Mouse (Mus musculus): ENCODE measurements around the gene Clec3b. TPM values are rescaled to one million over a fixed set of nuclear protein-coding genes. Genes with fewer than 3 reads are reported as not detected.

Gene Clec3b
- polyA plus RNA-seq, 1 experiment from 2014 or later = not detected

DNA sequence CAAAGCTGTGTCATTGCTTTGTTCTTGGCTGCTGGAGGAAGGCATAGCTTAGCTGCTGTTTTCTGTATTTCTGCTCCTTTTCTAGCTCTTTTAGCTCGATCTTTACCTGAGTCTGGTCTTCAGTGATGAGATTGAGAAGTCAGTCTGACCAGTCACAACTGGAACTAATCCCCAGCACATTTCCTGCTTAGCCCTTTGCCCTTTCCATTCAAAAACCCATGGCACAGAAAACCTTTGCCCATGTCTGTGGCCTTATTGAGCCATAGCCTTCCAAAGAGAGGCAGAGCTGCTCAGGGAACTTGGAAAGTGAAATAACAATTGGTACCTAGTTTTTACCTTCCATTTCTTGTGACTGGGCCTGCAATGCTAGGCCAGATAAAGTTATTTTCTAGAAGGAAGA lies 35.2 kb upstream of the Clec3b start:
- no peak overlapping the region for H3K9ac ChIP-seq (ENCODE audit: low read length)
- no peak for ATAC-seq (replicated peaks; ENCODE audit: low FRiP score)

DNA sequence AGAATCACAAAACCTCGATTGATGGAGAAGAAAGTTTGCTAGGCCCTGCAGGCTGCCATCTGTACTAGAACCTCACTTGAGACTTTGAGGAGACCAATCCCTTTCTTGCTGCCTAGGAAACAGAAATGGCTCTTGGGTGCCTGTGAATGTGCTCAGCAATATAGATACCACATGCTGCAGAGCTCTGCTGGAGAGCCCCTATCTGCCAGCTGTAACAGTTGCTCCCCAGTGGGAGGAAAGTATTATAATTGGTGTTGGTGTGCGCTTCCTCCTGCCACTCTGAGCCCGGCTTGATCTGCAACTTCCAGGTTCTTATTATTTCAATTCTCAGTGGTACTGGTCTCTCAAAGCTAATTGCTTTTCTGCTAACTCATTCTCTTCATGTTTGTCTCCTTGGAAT lies 27.7 kb upstream of the Clec3b start:
- DNase-seq (ENCODE audit: low spot score) = no peak
- 90% methylated on average over 3 of the region's 3 CpGs for WGBS
- peaks cover 3% of the 10 kb centered on the region; the same call in 1 of the 2 replicates for H3K36me3 ChIP-seq (ENCODE audit: control insufficient read depth, insufficient read depth, low read length)

More for the DNA sequence above, 35.2 kb upstream of the Clec3b start:
- WGBS = 85% methylated on average over 1 of the region's 1 CpGs
- Histone ChIP-seq H3K27me3 (ENCODE audit: control insufficient read depth, insufficient read depth, low read length) (no peaks in the 10 kb centered on the region), H3K4me3 (ENCODE audit: low read depth, low read length) (no peak overlapping the region), H3K36me3 (ENCODE audit: control insufficient read depth, insufficient read depth, low read length) (peaks cover 3% of the 10 kb centered on the region; the same call in 1 of the 2 replicates), H3K4me1 (replicated peaks; ENCODE audit: control insufficient read depth, insufficient read depth, low read length) (peaks cover 6% of the 10 kb centered on the region; the same call in 1 of the 2 replicates), H3K27ac (ENCODE audit: low read depth, low read length) (no peak overlapping the region), H3K9me3 (ENCODE audit: control insufficient read depth, low read length) (no peaks in the 10 kb centered on the region), H3K4me2 (ENCODE audit: low read depth, low read length, severe bottlenecking) (no peak overlapping the region)
- no peak for DNase-seq (ENCODE audit: low spot score)

DNA sequence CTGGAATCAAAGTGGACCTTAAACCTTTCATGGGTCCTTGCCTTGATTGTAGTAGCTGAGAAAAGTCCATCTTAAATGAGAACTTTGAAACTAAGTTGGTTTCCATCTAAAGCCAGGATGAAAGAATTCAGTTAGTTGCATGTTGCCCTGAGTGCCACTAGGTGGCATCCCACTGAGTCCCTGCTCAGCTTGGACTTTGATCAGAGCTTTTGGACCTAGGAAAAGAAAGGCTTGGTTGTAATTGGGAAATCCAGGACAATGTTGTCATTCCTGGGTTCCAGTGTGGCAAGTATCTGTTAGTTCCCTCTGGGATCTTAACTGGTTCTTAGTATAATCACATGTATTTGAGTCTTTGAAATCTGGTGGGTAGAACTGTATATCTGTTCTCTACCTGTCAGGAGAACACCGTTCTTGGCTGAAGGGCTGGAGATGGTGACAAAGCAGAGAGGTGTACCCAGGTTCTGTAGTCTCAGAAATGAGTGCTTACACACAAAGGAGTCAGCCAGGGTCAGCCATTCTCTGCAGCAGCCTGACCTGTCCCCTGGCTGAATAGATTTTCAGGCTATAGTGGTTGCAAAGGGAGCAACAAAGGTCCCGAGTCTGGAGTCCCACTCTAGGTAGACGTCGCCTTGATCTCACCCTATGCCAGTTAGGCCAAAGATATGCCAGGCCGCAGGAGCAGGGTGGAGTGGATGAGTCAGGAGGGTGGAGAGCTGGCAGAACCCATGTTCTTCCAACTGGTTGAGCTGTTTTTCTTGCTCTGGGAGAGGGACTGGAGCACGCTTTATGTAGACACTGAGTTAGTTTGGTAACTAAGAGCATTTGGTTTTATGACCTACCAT lies 27.0 kb upstream of the Clec3b start:
- no peak for DNase-seq (ENCODE audit: low spot score)
- Histone ChIP-seq H3K4me2 (ENCODE audit: low read depth, low read length, severe bottlenecking) (no peak overlapping the region), H3K4me1 (replicated peaks; ENCODE audit: control insufficient read depth, insufficient read depth, low read length) (no peaks in the 10 kb centered on the region), H3K9me3 (ENCODE audit: control insufficient read depth, low read length) (no peaks in the 10 kb centered on the region), H3K27ac (ENCODE audit: low read depth, low read length) (no peak overlapping the region), H3K4me3 (ENCODE audit: low read depth, low read length) (no peak overlapping the region), H3K36me3 (ENCODE audit: control insufficient read depth, insufficient read depth, low read length) (peaks cover 3% of the 10 kb centered on the region; the same call in 1 of the 2 replicates), H3K27me3 (ENCODE audit: control insufficient read depth, insufficient read depth, low read length) (no peaks in the 10 kb centered on the region), H3K9ac (ENCODE audit: low read length) (no peak overlapping the region)
- ATAC-seq (replicated peaks; ENCODE audit: low FRiP score) = no peak
- 90% methylated on average over 6 of the region's 6 CpGs for WGBS

More for the DNA sequence above, 27.7 kb upstream of the Clec3b start:
- no peak for ATAC-seq (replicated peaks; ENCODE audit: low FRiP score)
- H3K4me2 ChIP-seq (ENCODE audit: low read depth, low read length, severe bottlenecking) = no peak overlapping the region
- H3K9me3 ChIP-seq (ENCODE audit: control insufficient read depth, low read length) = no peaks in the 10 kb centered on the region
- no peak overlapping the region for H3K27ac ChIP-seq (ENCODE audit: low read depth, low read length)
- no peak overlapping the region for H3K4me3 ChIP-seq (ENCODE audit: low read depth, low read length)
- no peaks in the 10 kb centered on the region for H3K27me3 ChIP-seq (ENCODE audit: control insufficient read depth, insufficient read depth, low read length)
- no peaks in the 10 kb centered on the region for H3K4me1 ChIP-seq (replicated peaks; ENCODE audit: control insufficient read depth, insufficient read depth, low read length)
- no peak overlapping the region for H3K9ac ChIP-seq (ENCODE audit: low read length)

DNA sequence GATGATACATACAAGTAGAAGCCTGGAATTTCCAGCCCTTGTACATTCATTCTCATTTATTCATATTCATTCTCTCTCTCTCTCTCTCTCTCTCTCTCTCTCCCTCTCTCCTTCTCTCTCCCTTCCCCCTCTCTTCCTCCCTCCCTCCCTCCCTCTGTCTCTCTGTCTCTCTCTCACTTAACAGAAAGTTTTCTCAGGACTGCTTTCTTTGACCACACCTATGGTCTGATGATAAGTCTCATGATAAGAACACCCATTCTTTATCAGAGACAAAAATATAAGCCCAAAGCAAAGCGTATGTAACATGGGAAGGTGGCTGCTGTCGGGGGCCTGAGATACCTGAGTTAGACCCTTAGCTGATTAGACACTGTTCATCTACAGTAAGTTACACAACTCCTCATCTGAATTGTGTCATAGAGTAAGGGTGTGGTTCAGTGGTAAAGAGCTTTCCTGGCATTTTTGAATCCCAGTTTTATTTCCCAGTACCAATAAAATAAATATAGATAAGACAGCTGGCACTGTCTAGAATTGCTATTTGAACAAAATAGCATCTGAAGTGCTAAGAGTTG lies 26.2 kb upstream of the Clec3b start:
- H3K27me3 ChIP-seq (ENCODE audit: control insufficient read depth, insufficient read depth, low read length) = no peaks in the 10 kb centered on the region
- no peaks in the 10 kb centered on the region for H3K4me1 ChIP-seq (replicated peaks; ENCODE audit: control insufficient read depth, insufficient read depth, low read length)
- H3K4me3 ChIP-seq (ENCODE audit: low read depth, low read length) = no peak overlapping the region
- no peaks in the 10 kb centered on the region for H3K9me3 ChIP-seq (ENCODE audit: control insufficient read depth, low read length)
- H3K4me2 ChIP-seq (ENCODE audit: low read depth, low read length, severe bottlenecking) = no peak overlapping the region
- H3K27ac ChIP-seq (ENCODE audit: low read depth, low read length) = no peak overlapping the region
- no peak overlapping the region for H3K9ac ChIP-seq (ENCODE audit: low read length)
- peaks cover 3% of the 10 kb centered on the region; the same call in 1 of the 2 replicates for H3K36me3 ChIP-seq (ENCODE audit: control insufficient read depth, insufficient read depth, low read length)
- 93% methylated on average over 2 of the region's 2 CpGs for WGBS
- no peak for DNase-seq (ENCODE audit: low spot score)
- no peak for ATAC-seq (replicated peaks; ENCODE audit: low FRiP score)

DNA sequence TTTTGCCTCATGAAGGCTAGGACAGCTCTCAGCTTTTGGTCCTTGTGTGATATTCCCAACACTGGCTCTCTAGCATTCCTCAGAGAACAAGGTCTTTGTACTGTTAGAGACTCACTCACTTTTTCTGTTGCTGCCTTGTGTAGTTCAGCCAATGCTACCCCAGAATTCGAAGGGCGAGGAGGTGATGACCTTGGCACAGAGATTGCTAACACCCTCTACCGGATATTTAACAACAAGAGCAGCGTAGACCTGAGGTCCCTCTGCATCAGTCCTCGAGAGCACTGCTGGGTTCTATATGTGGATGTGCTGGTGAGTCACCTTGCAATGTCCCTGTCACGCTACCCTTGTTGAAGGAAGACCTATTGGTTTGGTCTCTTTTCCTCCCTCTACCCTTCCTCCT lies 23.1 kb upstream of the Clec3b start:
- no peak overlapping the region for H3K4me3 ChIP-seq (ENCODE audit: low read depth, low read length)
- no peak for ATAC-seq (replicated peaks; ENCODE audit: low FRiP score)
- peaks cover 5% of the 10 kb centered on the region; the same call in 1 of the 2 replicates for H3K36me3 ChIP-seq (ENCODE audit: control insufficient read depth, insufficient read depth, low read length)
- H3K4me1 ChIP-seq (replicated peaks; ENCODE audit: control insufficient read depth, insufficient read depth, low read length) = no peaks in the 10 kb centered on the region
- WGBS = 95% methylated on average over 6 of the region's 6 CpGs
- no peak overlapping the region for H3K9ac ChIP-seq (ENCODE audit: low read length)
- H3K27ac ChIP-seq (ENCODE audit: low read depth, low read length) = no peak overlapping the region
- no peak overlapping the region for H3K4me2 ChIP-seq (ENCODE audit: low read depth, low read length, severe bottlenecking)
- no peaks in the 10 kb centered on the region for H3K9me3 ChIP-seq (ENCODE audit: control insufficient read depth, low read length)
- no peak for DNase-seq (ENCODE audit: low spot score)
- H3K27me3 ChIP-seq (ENCODE audit: control insufficient read depth, insufficient read depth, low read length) = no peaks in the 10 kb centered on the region

DNA sequence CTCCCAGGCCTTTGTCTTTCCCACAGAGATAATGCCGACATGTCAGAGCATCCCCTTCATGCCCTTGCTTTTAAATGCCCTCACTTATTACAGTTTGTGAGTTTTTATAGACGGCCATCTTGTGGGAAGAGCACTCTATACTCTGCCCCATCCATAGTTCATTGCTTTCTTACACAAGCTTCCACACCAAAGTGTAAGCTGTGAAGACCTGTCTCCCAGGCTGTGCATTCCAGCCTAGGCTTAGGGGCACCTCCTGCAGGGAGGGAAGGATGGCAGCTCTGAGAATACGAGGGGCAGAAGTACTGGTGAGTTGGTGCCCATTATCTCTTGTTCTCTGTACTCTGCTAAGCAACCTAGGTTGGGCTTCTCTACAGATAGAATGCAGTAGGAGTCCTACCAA lies 17.8 kb upstream of the Clec3b start:
- DNase-seq (ENCODE audit: low spot score) (no peak), ATAC-seq (replicated peaks; ENCODE audit: low FRiP score) (no peak)
- H3K9me3 ChIP-seq (ENCODE audit: control insufficient read depth, low read length) = no peaks in the 10 kb centered on the region
- no peaks in the 10 kb centered on the region for H3K27me3 ChIP-seq (ENCODE audit: control insufficient read depth, insufficient read depth, low read length)
- 93% methylated on average over 3 of the region's 3 CpGs for WGBS
- H3K4me2 ChIP-seq (ENCODE audit: low read depth, low read length, severe bottlenecking) = no peak overlapping the region
- H3K4me1 ChIP-seq (replicated peaks; ENCODE audit: control insufficient read depth, insufficient read depth, low read length) = no peaks in the 10 kb centered on the region
- no peak overlapping the region for H3K9ac ChIP-seq (ENCODE audit: low read length)
- H3K27ac ChIP-seq (ENCODE audit: low read depth, low read length) = no peak overlapping the region
- peaks cover 16% of the 10 kb centered on the region; the same call in 1 of the 2 replicates for H3K36me3 ChIP-seq (ENCODE audit: control insufficient read depth, insufficient read depth, low read length)
- no peak overlapping the region for H3K4me3 ChIP-seq (ENCODE audit: low read depth, low read length)

DNA sequence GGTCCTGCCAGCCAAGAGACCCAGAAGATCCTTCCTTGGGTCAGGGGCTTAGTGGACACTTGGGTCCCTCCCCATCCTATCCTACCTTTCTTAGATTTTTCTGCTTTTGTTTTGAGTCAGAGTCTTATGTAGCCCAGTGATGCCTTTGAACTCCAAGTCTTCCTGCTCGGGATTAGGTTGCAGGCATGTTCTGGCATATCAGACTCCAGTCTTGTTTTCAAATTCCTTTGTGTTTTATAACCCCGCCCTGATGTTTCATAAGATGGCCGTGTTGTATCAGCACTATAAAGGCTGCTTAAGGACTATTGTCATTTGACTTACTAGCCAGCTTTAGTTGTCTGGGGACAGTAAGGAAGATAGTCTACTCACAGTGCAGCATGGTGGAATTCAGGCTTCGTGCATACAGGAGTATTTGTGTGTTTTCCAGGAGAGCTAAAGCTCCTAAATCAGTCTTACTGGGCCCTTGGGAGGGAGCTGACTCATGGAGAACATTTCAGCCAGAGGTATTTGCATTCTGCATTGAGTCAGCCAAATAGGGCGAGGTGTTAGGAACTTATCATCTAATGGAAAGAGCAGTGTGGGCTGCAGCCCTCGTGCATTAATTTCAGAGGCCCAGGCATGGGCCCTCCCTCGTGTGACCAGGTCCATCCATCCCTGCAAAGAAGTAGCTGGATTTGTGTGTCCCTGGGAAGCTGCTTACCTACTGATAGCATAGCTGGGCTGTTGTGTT lies 13.6 kb upstream of the Clec3b start:
- ATAC-seq (replicated peaks; ENCODE audit: low FRiP score) = no peak
- Histone ChIP-seq H3K4me1 (replicated peaks; ENCODE audit: control insufficient read depth, insufficient read depth, low read length) (no peaks in the 10 kb centered on the region), H3K9ac (ENCODE audit: low read length) (no peak overlapping the region), H3K4me3 (ENCODE audit: low read depth, low read length) (no peak overlapping the region), H3K9me3 (ENCODE audit: control insufficient read depth, low read length) (no peaks in the 10 kb centered on the region), H3K27ac (ENCODE audit: low read depth, low read length) (no peak overlapping the region), H3K36me3 (ENCODE audit: control insufficient read depth, insufficient read depth, low read length) (peaks cover 11% of the 10 kb centered on the region; the same call in 1 of the 2 replicates), H3K27me3 (ENCODE audit: control insufficient read depth, insufficient read depth, low read length) (no peaks in the 10 kb centered on the region), H3K4me2 (ENCODE audit: low read depth, low read length, severe bottlenecking) (no peak overlapping the region)
- WGBS = 89% methylated on average over 7 of the region's 7 CpGs
- no peak for DNase-seq (ENCODE audit: low spot score)

DNA sequence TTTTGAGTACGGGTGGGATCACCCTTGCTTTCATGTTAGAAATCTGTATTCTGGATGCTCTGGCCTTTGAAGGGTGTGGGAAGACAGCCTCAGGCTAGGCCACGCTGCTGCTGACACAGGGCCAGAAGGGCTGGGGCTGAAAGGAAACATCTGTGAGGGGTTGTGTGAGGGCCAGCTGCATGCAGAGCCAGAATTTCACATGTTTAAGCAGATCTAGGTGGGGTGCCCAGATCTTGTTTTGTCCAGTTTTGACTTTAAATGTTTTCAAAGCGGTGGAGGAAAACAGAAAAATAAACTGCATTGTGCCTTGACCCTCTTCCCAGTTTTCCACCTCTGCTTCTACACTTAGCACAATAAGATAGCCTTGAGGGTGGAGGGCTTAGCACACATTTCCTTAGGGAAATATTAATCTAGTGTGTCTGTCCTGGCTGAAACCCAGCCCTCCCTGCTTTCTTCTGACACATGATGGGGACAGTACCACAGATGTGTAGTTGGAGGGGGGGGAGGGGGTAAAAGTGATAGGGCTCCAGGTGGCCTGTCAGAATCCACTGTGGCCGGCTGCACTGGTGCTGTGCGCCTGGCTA lies 11.8 kb upstream of the Clec3b start:
- no peak for ATAC-seq (replicated peaks; ENCODE audit: low FRiP score)
- Histone ChIP-seq H3K27ac (ENCODE audit: low read depth, low read length) (no peak overlapping the region), H3K4me2 (ENCODE audit: low read depth, low read length, severe bottlenecking) (no peak overlapping the region), H3K36me3 (ENCODE audit: control insufficient read depth, insufficient read depth, low read length) (peaks cover 7% of the 10 kb centered on the region; the same call in 1 of the 2 replicates), H3K4me1 (replicated peaks; ENCODE audit: control insufficient read depth, insufficient read depth, low read length) (no peaks in the 10 kb centered on the region), H3K9ac (ENCODE audit: low read length) (no peak overlapping the region), H3K4me3 (ENCODE audit: low read depth, low read length) (no peak overlapping the region), H3K9me3 (ENCODE audit: control insufficient read depth, low read length) (peaks cover 2% of the 10 kb centered on the region; the same call in 1 of the 2 replicates), H3K27me3 (ENCODE audit: control insufficient read depth, insufficient read depth, low read length) (no peaks in the 10 kb centered on the region)
- no peak for DNase-seq (ENCODE audit: low spot score)
- 86% methylated on average over 5 of the region's 5 CpGs for WGBS

Measured in forebrain, embryonic 11.5 days (tissue).